ENCODE assay signal across 8 mouse cellular contexts in the genomic region with DNA sequence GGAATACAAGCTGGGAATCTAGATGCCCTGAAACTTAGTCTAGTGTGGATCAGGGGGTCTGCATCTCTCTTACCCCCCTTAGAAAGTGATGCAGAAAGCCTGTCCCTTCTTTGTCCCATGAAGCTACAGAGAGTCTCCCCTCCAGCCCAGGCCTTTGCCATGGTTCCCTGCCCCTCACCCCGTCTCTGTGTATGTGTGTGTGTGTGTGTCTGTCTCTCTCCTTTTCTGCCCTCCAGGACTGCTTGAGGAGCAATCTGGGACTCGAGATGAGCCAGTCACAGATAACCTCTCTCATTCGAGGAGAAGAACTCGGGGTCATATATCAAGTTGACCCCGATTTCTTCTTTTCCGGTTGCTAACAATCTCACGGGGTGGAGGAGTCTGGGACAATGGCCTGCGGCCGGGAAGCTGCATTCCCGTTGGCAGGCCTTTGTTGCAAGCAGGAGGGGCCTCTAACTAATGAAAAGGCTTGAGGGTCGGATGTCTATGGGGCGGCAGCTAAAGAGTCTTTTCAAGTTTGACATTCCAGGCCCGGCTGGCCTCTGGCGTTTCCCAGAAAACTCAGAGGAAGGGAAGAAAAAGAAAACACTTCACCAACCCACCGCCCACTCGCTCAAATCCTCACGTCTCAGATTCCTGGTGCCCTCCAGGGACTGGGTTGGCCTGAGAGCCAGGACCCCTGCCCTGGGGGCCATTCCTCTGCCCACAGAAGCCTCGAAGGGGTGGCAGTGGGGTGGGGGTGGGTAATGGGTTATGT. TPM values are rescaled to one million over a fixed set of nuclear protein-coding genes. Genes with fewer than 3 reads are reported as not detected.
DNase-seq lines count a peak whose midpoint lies in the region; ATAC-seq and TF ChIP-seq lines count a peak whose summit lies in the region.

No protein-coding gene starts in this region.

- TF ChIP-seq CTCF in intestine, postnatal 0 days (IDR thresholded peaks at IDR 0.05; ENCODE audit: low read depth): no peak

- WGBS in intestine, embryonic 14.5 days: 19% methylated on average over 18 of the region's 18 CpGs
- 47% methylated on average over 18 of the region's 18 CpGs for WGBS in intestine, postnatal 0 days
- 1% methylated on average over 18 of the region's 18 CpGs for WGBS in forebrain, embryonic 13.5 days
- WGBS in midbrain, embryonic 14.5 days: 3% methylated on average over 18 of the region's 18 CpGs

- DNase-seq in intestine, embryonic 14.5 days (ENCODE audit: low spot score): no peak
- DNase-seq in R1 (ENCODE audit: low read depth, low spot score): peak; percentile 99
- peak; percentile 57 for DNase-seq in midbrain, embryonic 14.5 days
- no peak for DNase-seq in left cerebral cortex, postnatal 10 days (ENCODE audit: extremely low spot score in 1 of 2, low spot score in 2 of 2)
- DNase-seq in layer of hippocampus, postnatal 14 days (ENCODE audit: low spot score in 2 of 2): no peak
- no peak for DNase-seq in ovary, postnatal 14 days (ENCODE audit: low spot score)

- no peak overlapping the region for H3K9ac ChIP-seq in intestine, embryonic 14.5 days (ENCODE audit: low read length)
- no peak overlapping the region for H3K9ac ChIP-seq in intestine, postnatal 0 days (ENCODE audit: low read depth, low read length)
- H3K9ac ChIP-seq in forebrain, embryonic 13.5 days: 0 out of 2 replicates have a peak overlapping the region, but pooled peaks have one; percentile 41
- no peak overlapping the region for H3K9ac ChIP-seq in midbrain, embryonic 14.5 days (replicated peaks; ENCODE audit: low read length)

- H3K27ac ChIP-seq in intestine, embryonic 14.5 days (ENCODE audit: low read depth): peak overlapping the region; percentile 27; the same call in 1 of the 2 replicates
- H3K27ac ChIP-seq in intestine, postnatal 0 days (ENCODE audit: low read depth, low read length): no peak overlapping the region
- peak overlapping the region; percentile 70 for H3K27ac ChIP-seq in forebrain, embryonic 13.5 days
- peak overlapping the region; percentile 80 for H3K27ac ChIP-seq in midbrain, embryonic 14.5 days (replicated peaks; ENCODE audit: low read depth, low read length)

- no peaks in the 10 kb centered on the region for H3K9me3 ChIP-seq in intestine, embryonic 14.5 days (ENCODE audit: control insufficient read depth, low read length)
- H3K9me3 ChIP-seq in intestine, postnatal 0 days (ENCODE audit: control insufficient read depth): no peaks in the 10 kb centered on the region
- H3K9me3 ChIP-seq in forebrain, embryonic 13.5 days (replicated peaks): no peaks in the 10 kb centered on the region
- no peaks in the 10 kb centered on the region for H3K9me3 ChIP-seq in midbrain, embryonic 14.5 days (ENCODE audit: control insufficient read depth, low read length)

- no peak overlapping the region for H3K4me2 ChIP-seq in intestine, embryonic 14.5 days (ENCODE audit: low read length)
- H3K4me2 ChIP-seq in intestine, postnatal 0 days (replicated peaks; ENCODE audit: low read depth): no peak overlapping the region
- peak overlapping the region; percentile 24 for H3K4me2 ChIP-seq in forebrain, embryonic 13.5 days
- peak overlapping the region; percentile 15 for H3K4me2 ChIP-seq in midbrain, embryonic 14.5 days (ENCODE audit: low read length)

- 0 out of 2 replicates have a peak, but pooled peaks cover 3% of the 10 kb centered on the region for H3K27me3 ChIP-seq in intestine, embryonic 14.5 days (replicated peaks; ENCODE audit: control insufficient read depth, insufficient read depth, low read length)
- no peaks in the 10 kb centered on the region for H3K27me3 ChIP-seq in intestine, postnatal 0 days (replicated peaks; ENCODE audit: control insufficient read depth, insufficient read depth, low read length)
- H3K27me3 ChIP-seq in forebrain, embryonic 13.5 days: peaks cover 14% of the 10 kb centered on the region
- H3K27me3 ChIP-seq in midbrain, embryonic 14.5 days (ENCODE audit: control insufficient read depth, insufficient read depth, low read length): no peaks in the 10 kb centered on the region

- intact Hi-C loops in left cerebral cortex, postnatal 10 days (cut with DNase I): no loop called here

- ATAC-seq in intestine, embryonic 14.5 days (replicated peaks; ENCODE audit: low FRiP score, low TSS enrichment, low read depth): no peak
- no peak for ATAC-seq in intestine, postnatal 0 days
- peak; percentile 33; the same call in 1 of the 2 replicates for ATAC-seq in forebrain, embryonic 13.5 days
- peak; percentile 34; the same call in 1 of the 2 replicates for ATAC-seq in midbrain, embryonic 14.5 days (ENCODE audit: low FRiP score, low TSS enrichment)

- H3K36me3 ChIP-seq in intestine, embryonic 14.5 days (ENCODE audit: control insufficient read depth, insufficient read depth, low read length): no peaks in the 10 kb centered on the region
- no peaks in the 10 kb centered on the region for H3K36me3 ChIP-seq in intestine, postnatal 0 days (ENCODE audit: control insufficient read depth, insufficient read depth)
- no peaks in the 10 kb centered on the region for H3K36me3 ChIP-seq in forebrain, embryonic 13.5 days (ENCODE audit: poor library complexity, severe bottlenecking)
- no peaks in the 10 kb centered on the region for H3K36me3 ChIP-seq in midbrain, embryonic 14.5 days (ENCODE audit: control insufficient read depth, insufficient read depth, low read length)

- H3K4me3 ChIP-seq in intestine, embryonic 14.5 days (ENCODE audit: low read depth, low read length): no peak overlapping the region
- H3K4me3 ChIP-seq in intestine, postnatal 0 days (ENCODE audit: low read depth, low read length): no peak overlapping the region
- no peak overlapping the region for H3K4me3 ChIP-seq in forebrain, embryonic 13.5 days
- no peak overlapping the region for H3K4me3 ChIP-seq in midbrain, embryonic 14.5 days (replicated peaks; ENCODE audit: low read depth, low read length)

- peaks cover 17% of the 10 kb centered on the region for H3K4me1 ChIP-seq in intestine, embryonic 14.5 days (replicated peaks; ENCODE audit: control insufficient read depth, insufficient read depth, low read length)
- H3K4me1 ChIP-seq in intestine, postnatal 0 days (replicated peaks; ENCODE audit: control insufficient read depth, insufficient read depth, low read length): peaks cover 3% of the 10 kb centered on the region; the same call in 1 of the 2 replicates
- peaks cover 33% of the 10 kb centered on the region for H3K4me1 ChIP-seq in forebrain, embryonic 13.5 days
- peaks cover 28% of the 10 kb centered on the region for H3K4me1 ChIP-seq in midbrain, embryonic 14.5 days (ENCODE audit: control insufficient read depth, insufficient read depth, low read length)

RNA-seq across cellular contexts. Expression of a gene that starts 5.5 kb away (rescaled TPM):
- 8.1 and 8.7 TPM in 2 replicates for polyA plus RNA-seq in intestine, embryonic 14.5 days (2014; fragmentation: Nextera tagmentation; extraction: Ambion mirVana)
- polyA plus RNA-seq in intestine, postnatal 0 days (2015; fragmentation: Nextera tagmentation; extraction: Ambion mirVana): 15.7 and 15.9 TPM in 2 replicates
- polyA plus RNA-seq in forebrain, embryonic 13.5 days (2015; fragmentation: Nextera tagmentation; extraction: Ambion mirVana): 12.4 and 13.5 TPM in 2 replicates
- polyA plus RNA-seq in midbrain, embryonic 14.5 days (2014; fragmentation: Nextera tagmentation; extraction: Ambion mirVana): 4.3 and 7.2 TPM in 2 replicates
- total RNA-seq in left cerebral cortex, postnatal 10 days (2021): 1 to 10 TPM; 2.3 to 2.6 TPM
- 1 to 10 TPM; 2.1 to 3.2 TPM for total RNA-seq in layer of hippocampus, postnatal 14 days (2021)

RNA-seq across cellular contexts. Expression of a gene that starts 10.7 kb away (rescaled TPM):
- 31.6 and 33.8 TPM in 2 replicates for polyA plus RNA-seq in intestine, embryonic 14.5 days (2014; fragmentation: Nextera tagmentation; extraction: Ambion mirVana)
- polyA plus RNA-seq in intestine, postnatal 0 days (2015; fragmentation: Nextera tagmentation; extraction: Ambion mirVana): 23.1 and 24.0 TPM in 2 replicates
- 42.7 and 47.7 TPM in 2 replicates for polyA plus RNA-seq in forebrain, embryonic 13.5 days (2015; fragmentation: Nextera tagmentation; extraction: Ambion mirVana)
- 47.9 and 51.4 TPM in 2 replicates for polyA plus RNA-seq in midbrain, embryonic 14.5 days (2014; fragmentation: Nextera tagmentation; extraction: Ambion mirVana)
- total RNA-seq in left cerebral cortex, postnatal 10 days (2021): 10 to 100 TPM; 58.6 to 62.3 TPM
- total RNA-seq in layer of hippocampus, postnatal 14 days (2021): 10 to 100 TPM; 65.4 to 66.9 TPM

Comparison
In these comparisons a context has a peak if more than half of its experiments do, and no peak if none do; other contexts are left out.
1. ATAC-seq: peak in forebrain, embryonic 13.5 days (single experiment) and midbrain, embryonic 14.5 days (single experiment); none in intestine, embryonic 14.5 days (single experiment) and intestine, postnatal 0 days (single experiment).
2. DNase-seq: peak in R1 (single experiment) and midbrain, embryonic 14.5 days (single experiment); none in intestine, embryonic 14.5 days (single experiment), left cerebral cortex, postnatal 10 days (0 of 2), layer of hippocampus, postnatal 14 days (0 of 2) and ovary, postnatal 14 days (single experiment).
3. H3K4me2 ChIP-seq: peak in forebrain, embryonic 13.5 days (single experiment) and midbrain, embryonic 14.5 days (single experiment); none in intestine, embryonic 14.5 days (single experiment) and intestine, postnatal 0 days (single experiment).